Mouse (Mus musculus): Measurements from ENCODE around the gene Syt12.
A peak's percentile ranks its signal among the peaks of the same experiment; 100 is the strongest.

DNA sequence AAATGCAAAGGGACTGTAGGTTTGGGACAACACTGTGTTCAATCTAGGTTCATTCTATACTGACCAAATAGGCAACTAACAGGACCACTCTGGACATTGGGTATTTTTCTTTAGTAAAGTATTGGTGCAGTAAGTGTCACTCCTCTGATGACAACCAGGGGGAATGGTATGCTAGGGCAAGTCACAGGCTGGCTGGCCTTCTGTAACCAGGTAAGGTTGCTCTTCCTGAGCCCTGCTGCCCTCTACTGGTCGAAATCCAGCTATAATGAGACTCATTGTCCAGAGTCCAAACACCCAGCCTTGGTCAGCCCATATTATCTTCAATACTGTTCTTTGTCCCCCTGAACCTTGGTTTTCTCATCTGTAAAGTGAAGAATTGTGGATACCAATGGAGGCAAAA is 60.1 kb downstream of the Syt12 start:
- TF ChIP-seq CTCF (IDR thresholded peaks at IDR 0.05; ENCODE audit: insufficient read depth, low read length), result peak; percentile 87
- TF ChIP-seq POLR2A (IDR thresholded peaks at IDR 0.05; ENCODE audit: borderline replicate concordance, extremely low read depth, low read depth, low read length), result no peak
